ENCODE assay signal across 9 mouse cellular contexts in genomic region chr1:162109437-162109813, GRCm38 (mm10).
DNase-seq lines count a peak whose midpoint lies in the region; ATAC-seq and TF ChIP-seq lines count a peak whose summit lies in the region.
"Had no signal": no experiment of that assay in that cellular context is flagged by ENCODE, and none has a peak within 500 bp of the region (broad histone marks: within the 10 kb centered on the region; RNA-seq: fewer than 3 reads in every experiment).

No protein-coding gene starts in this region.

- H3K27me3 ChIP-seq in hindbrain, postnatal 0 days (ENCODE audit: insufficient read depth, low read length): no peaks in the 10 kb centered on the region
- no peaks in the 10 kb centered on the region for H3K27me3 ChIP-seq in midbrain, embryonic 13.5 days
- H3K27me3 ChIP-seq: liver, embryonic 15.5 days had no signal

- no peaks in the 10 kb centered on the region for H3K36me3 ChIP-seq in hindbrain, postnatal 0 days (ENCODE audit: insufficient read depth, low read length)
- no peaks in the 10 kb centered on the region for H3K36me3 ChIP-seq in midbrain, embryonic 13.5 days
- H3K36me3 ChIP-seq: liver, embryonic 15.5 days had no signal

- no peak overlapping the region for H3K4me2 ChIP-seq in hindbrain, postnatal 0 days (ENCODE audit: low read depth, low read length)
- no peak overlapping the region for H3K4me2 ChIP-seq in midbrain, embryonic 13.5 days (replicated peaks)
- H3K4me2 ChIP-seq: liver, embryonic 15.5 days had no signal

- TF ChIP-seq CTCF in hindbrain, postnatal 0 days (IDR thresholded peaks at IDR 0.05; ENCODE audit: low read depth): no peak

- WGBS in hindbrain, postnatal 0 days: 41% methylated on average over 7 of the region's 7 CpGs
- WGBS in midbrain, embryonic 13.5 days: 69% methylated on average over 7 of the region's 7 CpGs

- H3K9me3 ChIP-seq in hindbrain, postnatal 0 days (ENCODE audit: low read length): no peaks in the 10 kb centered on the region
- H3K9me3 ChIP-seq in midbrain, embryonic 13.5 days: no peaks in the 10 kb centered on the region
- H3K9me3 ChIP-seq: liver, embryonic 15.5 days had no signal

- H3K9ac ChIP-seq in hindbrain, postnatal 0 days (replicated peaks; ENCODE audit: low read length): no peak overlapping the region
- no peak overlapping the region for H3K9ac ChIP-seq in midbrain, embryonic 13.5 days (replicated peaks)
- H3K9ac ChIP-seq: liver, embryonic 15.5 days had no signal

- ATAC-seq in hindbrain, postnatal 0 days: 0 out of 2 replicates have a peak, but pooled peaks have one; percentile 30
- peak; percentile 66; the same call in 1 of the 2 replicates for ATAC-seq in midbrain, embryonic 13.5 days

- peaks cover 12% of the 10 kb centered on the region for H3K4me1 ChIP-seq in hindbrain, postnatal 0 days (ENCODE audit: insufficient read depth, low read length)
- H3K4me1 ChIP-seq in midbrain, embryonic 13.5 days (replicated peaks): peaks cover 17% of the 10 kb centered on the region
- H3K4me1 ChIP-seq: liver, embryonic 15.5 days had no signal

- H3K4me3 ChIP-seq in hindbrain, postnatal 0 days (ENCODE audit: low read length): no peak overlapping the region
- no peak overlapping the region for H3K4me3 ChIP-seq in midbrain, embryonic 13.5 days (replicated peaks)
- H3K4me3 ChIP-seq: liver, embryonic 15.5 days had no signal

- no peak overlapping the region for H3K27ac ChIP-seq in hindbrain, postnatal 0 days
- H3K27ac ChIP-seq in midbrain, embryonic 13.5 days: no peak overlapping the region
- H3K27ac ChIP-seq: liver, embryonic 15.5 days had no signal

- peak; percentile 11 to 12 for DNase-seq in layer of hippocampus, postnatal 36 days
- DNase-seq in layer of hippocampus, postnatal 25 days (ENCODE audit: extremely low spot score in 1 of 2, low spot score in 1 of 2): no peak
- peak; percentile 51 to 58 for DNase-seq in cerebellum, postnatal 36 days
- peak; percentile 23 for DNase-seq in hindbrain, postnatal 0 days (ENCODE audit: low spot score)
- DNase-seq in adrenal gland, adult 2 months: no peak
- no peak for DNase-seq in spleen, postnatal 36 days (ENCODE audit: low spot score in 2 of 2)
- no peak for DNase-seq in thymus, postnatal 36 days

Comparison
In these comparisons a context has a peak if more than half of its experiments do, and no peak if none do; other contexts are left out.
1. DNase-seq: peak in layer of hippocampus, postnatal 36 days (2 of 2), cerebellum, postnatal 36 days (2 of 2) and hindbrain, postnatal 0 days (single experiment); none in layer of hippocampus, postnatal 25 days (0 of 2), adrenal gland, adult 2 months (single experiment), spleen, postnatal 36 days (0 of 2) and thymus, postnatal 36 days (0 of 2).